Mouse (Mus musculus) layer of hippocampus, postnatal 10 days (tissue): ENCODE measurements at regions not wholly inside any gene's neighbourhood (a gene's known extent, or its start where the extent isn't known, plus 50 kb on each side); places are given as distances from the start of the nearest gene placed in this dataset.

Source experiments
- DNase-seq, 2 experiments: peaks; one replicate each; pipeline ENCODE4 v3.0.0; 2021; ENCODE audit warnings: low spot score in 2 of 2

DNA sequence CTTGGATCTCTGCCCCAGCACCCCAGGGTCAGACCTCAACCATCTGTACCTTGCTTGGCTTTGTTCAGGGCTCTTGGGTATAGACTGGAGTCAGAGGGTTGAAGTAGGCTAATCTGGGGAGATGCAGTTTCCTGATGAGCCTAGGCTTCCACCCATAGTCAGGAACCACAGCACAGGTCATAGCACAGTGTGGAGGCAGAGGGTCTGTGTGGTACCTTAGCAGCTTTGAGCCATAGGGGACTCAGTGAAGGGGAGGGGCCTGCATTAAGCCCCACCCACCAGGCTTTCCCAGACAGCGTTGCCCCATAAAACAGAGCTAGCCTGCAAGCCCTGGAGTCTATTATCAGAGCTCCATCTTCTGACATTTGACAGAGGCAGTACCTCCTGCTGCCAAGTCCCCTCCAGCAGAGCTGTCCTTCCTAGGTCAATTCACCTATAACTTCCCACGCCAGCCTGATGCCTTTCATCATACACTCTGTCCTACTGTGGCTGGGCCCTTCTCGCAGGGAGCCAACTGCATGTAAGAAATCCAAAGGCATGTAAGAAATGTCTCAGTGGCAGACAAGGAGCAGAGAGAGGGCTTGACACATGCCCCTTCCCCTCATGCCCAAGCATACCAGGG, 54.5 kb upstream of the A530016L24Rik start:
- no peak for DNase-seq

DNA sequence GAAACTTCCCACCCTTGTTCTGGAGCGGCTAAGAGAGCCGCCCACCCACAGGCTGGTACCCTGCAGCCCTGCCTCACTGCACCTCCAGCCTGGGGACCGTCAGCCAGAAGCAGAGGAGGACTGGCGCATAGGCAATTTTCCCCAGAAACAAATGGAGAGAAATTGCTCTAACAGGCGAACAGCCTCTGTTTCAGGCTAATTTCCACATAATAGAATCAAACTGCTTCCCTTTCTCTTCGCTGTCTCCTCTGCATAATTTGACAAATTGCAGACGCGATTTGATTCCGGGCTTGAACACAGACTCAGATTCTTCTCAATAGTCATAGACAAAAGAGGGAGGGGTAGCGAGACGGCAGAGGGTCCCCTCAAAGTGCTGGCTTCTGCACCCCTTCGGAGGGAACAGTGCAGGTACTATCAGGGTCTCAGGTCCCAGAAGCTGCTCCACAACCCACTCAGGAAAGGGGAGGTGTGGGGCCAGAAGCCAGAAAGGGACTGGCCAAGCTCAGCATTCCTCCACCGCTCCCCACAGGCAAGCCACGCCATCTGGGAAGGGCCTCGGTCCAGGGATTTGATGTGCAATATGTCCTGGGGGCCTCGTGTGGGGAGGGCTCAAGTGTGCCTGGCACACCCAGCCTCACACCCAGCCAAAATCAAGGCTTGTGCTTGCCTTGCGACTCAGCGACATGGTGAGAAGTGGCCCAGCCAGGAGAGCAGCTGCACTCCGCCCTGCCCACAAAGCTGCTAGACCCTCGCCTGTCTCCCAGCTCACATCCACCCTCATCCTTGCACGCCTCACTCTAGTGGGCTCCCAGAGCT, 53.7 kb upstream of the A530016L24Rik start:
- DNase-seq, result peak; percentile 64 to 73

GRCm38 (mm10) chr12:112437046-112437445, 52.2 kb upstream of the A530016L24Rik start:
- DNase-seq, result no peak

- no peak for DNase-seq
Observed at GRCm38 (mm10) chr12:112438206-112438605, 51.0 kb upstream of the A530016L24Rik start.
